Mouse (Mus musculus) neural tube, embryonic 12.5 days (tissue): ENCODE measurements around the gene Tpo. TPM values are rescaled to one million over a fixed set of nuclear protein-coding genes. Genes with fewer than 3 reads are reported as not detected.

Experiments
- polyA plus RNA-seq: library from polyadenylated mRNA; unstranded; fragments of >200 nt; fragmentation: Nextera tagmentation; extraction: Ambion mirVana; gene quantifications from 2 replicates; pipeline ENCODE4 v1.2.1, GENCODE M21; 2016

Tpo gene
- polyA plus RNA-seq, 1 experiment from 2014 or later: not detected

Other genes with a start within 250 kb of the Tpo start
- gene Pxdn, start 195.0 kb downstream of the Tpo start, polyA plus RNA-seq: 66.1 and 74.1 TPM in 2 replicates
- gene Sntg2, start 240.8 kb upstream of the Tpo start, polyA plus RNA-seq: 1.2 and 2.3 TPM in 2 replicates